Mouse (Mus musculus) liver, embryonic 14.5 days (tissue): ENCODE measurements around the gene Myh14. TPM values are rescaled to one million over a fixed set of nuclear protein-coding genes. Genes with fewer than 3 reads are reported as not detected.

Experiments used
- ATAC-seq: fragments of 200-750 bp; cut with Nextera tagmentation; 2 replicates; pipeline ENCODE4 v1.8.0; 2017; ENCODE audit warnings: moderate number of reproducible peaks, mild to moderate bottlenecking, moderate library complexity; ENCODE audit not compliant: insufficient read depth
- DNase-seq, 3 experiments: peaks; one replicate each; pipeline ENCODE4 v3.0.0-alpha.2; 2012 to 2013; ENCODE audit warnings: low read depth in 3 of 3, low spot score in 3 of 3
- H3K27ac ChIP-seq: fragments of 300-500 bp; sonication (generic); 2 replicates; pipeline ENCODE4 v1.5.1; 2014; ENCODE audit warnings: moderate library complexity, mild to moderate bottlenecking, control low read depth, inconsistent platforms
- H3K27me3 ChIP-seq: fragments of 300-500 bp; sonication (generic); 2 replicates; pipeline ENCODE4 v1.6.1; 2014; ENCODE audit warnings: mild to moderate bottlenecking, low read length, moderate library complexity; ENCODE audit not compliant: control insufficient read depth, insufficient read depth
- H3K36me3 ChIP-seq: fragments of 300-500 bp; sonication (generic); replicated peaks from 2 replicates; pipeline ENCODE4 v1.6.1; 2014; ENCODE audit warnings: low read depth; ENCODE audit not compliant: control insufficient read depth, insufficient read depth
- H3K4me1 ChIP-seq, 2 experiments: fragments of 200-500 bp in 1 of 2; fragments of 300-500 bp in 1 of 2; sonication (generic) in 1 of 2; replicated peaks; 2 replicates each; pipeline ENCODE4 v1.6.1; 2012 to 2014; ENCODE audit warnings: antibody characterized with exemption in 1 of 2, inconsistent platforms in 1 of 2, low read length in 1 of 2; ENCODE audit not compliant: control insufficient read depth in 2 of 2, insufficient read depth in 2 of 2
- H3K4me2 ChIP-seq: fragments of 300-500 bp; sonication (generic); 2 replicates; pipeline ENCODE4 v1.6.1; 2014; ENCODE audit warnings: low read depth, mild to moderate bottlenecking, control low read depth, moderate library complexity
- H3K4me3 ChIP-seq, 2 experiments: fragments of 200-500 bp in 1 of 2; fragments of 300-500 bp in 1 of 2; sonication (generic) in 1 of 2; 2 replicates each; pipeline ENCODE4 v1.5.1; 2012 to 2014; ENCODE audit warnings: low read depth in 2 of 2, low read length in 2 of 2, mild to moderate bottlenecking in 2 of 2, control low read depth in 1 of 2, inconsistent platforms in 1 of 2, moderate library complexity in 1 of 2; ENCODE audit not compliant: insufficient read depth in 1 of 2
- H3K9ac ChIP-seq: fragments of 300-500 bp; sonication (generic); replicated peaks from 2 replicates; pipeline ENCODE4 v1.6.1; 2014; ENCODE audit warnings: mild to moderate bottlenecking, control low read depth, moderate library complexity
- H3K9me3 ChIP-seq: fragments of 300-500 bp; sonication (generic); 2 replicates; pipeline ENCODE4 v1.6.1; 2016; ENCODE audit warnings: low read length, mixed read lengths; ENCODE audit not compliant: control insufficient read depth
- CTCF ChIP-seq: IDR thresholded peaks from 2 replicates; pipeline ENCODE4 v1.5.1; 2016; ENCODE audit warnings: antibody characterized with exemption, low read depth, control low read depth
- EP300 ChIP-seq: IDR thresholded peaks from 2 replicates; pipeline ENCODE4 v1.6.1; 2016; ENCODE audit warnings: antibody characterized with exemption, low read depth
- WGBS: fragments of 180-500 bp; shearing (Covaris S2); extraction: QIAGEN DNeasy Blood & Tissue Kit; methylation state at CpG from one replicate; pipeline ENCODE4 v1.1.7; 2014; ENCODE audit not compliant: insufficient replicate concordance; 5-methylcytosine and 5-hydroxymethylcytosine counted together
- polyA plus RNA-seq, 2 experiments: library from polyadenylated mRNA; depleted of rRNA in 1 of 2; stranded (reverse) in 1 of 2; unstranded in 1 of 2; fragments of >200 nt; fragmentation: Nextera tagmentation in 1 of 2; extraction: Ambion mirVana in 1 of 2; gene quantifications; 2 replicates each; pipeline versions ENCODE4 v1.2.1 to v1.2.3; 2012 to 2014

Myh14 gene
- polyA plus RNA-seq, 2 experiments, result 0.09 to 0.15 TPM

DNA sequence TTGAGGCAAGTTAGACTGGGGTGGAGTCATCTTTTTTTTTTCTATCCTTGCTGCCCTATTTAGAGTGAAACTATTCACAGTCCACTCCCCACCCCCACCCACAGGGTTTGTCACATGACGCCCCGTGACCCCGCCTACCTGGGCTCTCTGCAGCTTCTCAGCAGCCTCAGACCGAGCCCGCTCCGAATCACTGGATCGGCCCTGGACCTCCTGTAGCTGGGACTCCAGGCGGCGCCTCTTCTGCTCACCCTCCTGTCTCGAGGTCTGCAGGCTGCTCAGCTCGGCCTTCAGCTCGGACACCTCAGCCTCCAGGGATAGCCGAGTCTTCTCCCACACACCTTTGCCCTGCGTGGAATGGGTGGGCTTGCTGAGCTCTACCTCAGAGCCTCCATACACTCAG lies 45.8 kb downstream of the Myh14 start:
- Histone ChIP-seq H3K4me3 (no peak overlapping the region), H3K9ac (no peak overlapping the region), H3K4me2 (no peak overlapping the region), H3K9me3 (no peaks in the 10 kb centered on the region), H3K27ac (no peak overlapping the region), H3K36me3 (no peaks in the 10 kb centered on the region), H3K4me1 (no peaks in the 10 kb centered on the region), H3K27me3 (no peaks in the 10 kb centered on the region)
- DNase-seq (no peak), ATAC-seq (no peak)
- TF ChIP-seq EP300 (no peak), CTCF (no peak)
- 39% methylated on average over 14 of the region's 14 CpGs for WGBS

DNA sequence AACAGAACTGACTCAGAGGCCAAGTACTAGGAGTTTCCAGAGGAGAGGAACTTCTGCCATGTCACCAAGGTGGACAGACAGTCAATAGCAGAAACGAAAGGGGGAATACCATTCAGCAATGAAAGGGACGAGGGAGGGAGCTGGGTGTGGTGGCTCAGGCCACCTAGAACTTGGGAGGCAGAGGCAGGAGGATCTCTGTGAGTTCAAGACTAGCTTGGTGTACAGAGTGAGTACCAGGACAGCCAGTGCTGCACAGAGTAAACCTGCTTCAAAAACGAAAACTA lies 46.2 kb downstream of the Myh14 start:
- 43% methylated on average over 3 of the region's 3 CpGs for WGBS
- no peak overlapping the region for H3K27ac ChIP-seq
- no peak for ATAC-seq

DNA sequence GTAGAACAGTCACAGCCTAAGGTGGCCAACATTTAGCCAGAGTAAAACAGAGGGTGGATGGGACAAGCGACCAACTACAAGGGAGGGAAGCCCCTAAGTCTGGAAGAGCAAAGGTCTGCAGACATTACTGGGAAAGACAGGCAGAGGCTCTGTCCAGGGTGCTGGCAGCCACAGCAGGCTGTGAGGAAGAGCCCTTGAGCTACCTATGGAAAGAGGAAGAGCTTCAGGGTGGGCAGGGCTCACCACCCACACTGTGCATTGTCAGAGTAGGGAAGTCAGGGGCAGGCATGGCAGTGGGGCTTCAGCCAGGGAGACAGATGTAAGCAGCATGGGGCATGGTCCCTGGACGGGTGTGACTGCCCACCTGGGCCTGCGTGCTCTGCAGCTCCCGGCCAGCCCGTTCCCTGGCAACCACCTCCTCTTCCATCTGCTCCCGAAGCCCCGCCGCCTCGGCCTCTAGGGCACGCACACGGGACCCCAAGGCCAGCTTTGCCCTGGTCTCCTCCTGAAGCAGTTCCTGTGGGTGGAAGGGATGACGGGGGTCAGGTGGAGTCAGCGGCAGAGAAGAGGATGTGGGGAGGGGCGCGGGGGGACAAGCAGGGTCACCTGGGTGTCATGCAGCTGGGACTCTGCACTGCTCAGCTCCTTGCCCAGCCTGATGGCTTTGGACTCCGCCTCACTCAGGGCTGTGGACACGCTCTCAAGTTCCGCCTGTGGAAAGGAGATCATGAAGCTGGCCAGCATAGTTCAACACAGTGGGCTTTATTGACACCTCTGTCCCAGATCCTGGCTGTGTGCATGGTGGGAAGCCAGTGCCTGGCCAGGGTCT lies 46.7 kb downstream of the Myh14 start:
- Histone ChIP-seq H3K36me3 (no peaks in the 10 kb centered on the region), H3K4me3 (no peak overlapping the region), H3K9ac (no peak overlapping the region), H3K27me3 (no peaks in the 10 kb centered on the region), H3K9me3 (no peaks in the 10 kb centered on the region), H3K4me1 (no peaks in the 10 kb centered on the region), H3K27ac (no peak overlapping the region), H3K4me2 (no peak overlapping the region)
- no peak for TF ChIP-seq CTCF
- TF ChIP-seq EP300, result no peak
- no peak for ATAC-seq
- DNase-seq, result no peak
- WGBS, result 37% methylated on average over 18 of the region's 18 CpGs

More for the DNA sequence above, 46.2 kb downstream of the Myh14 start:
- Histone ChIP-seq H3K4me1 (no peaks in the 10 kb centered on the region), H3K4me3 (no peak overlapping the region), H3K27me3 (no peaks in the 10 kb centered on the region), H3K9me3 (no peaks in the 10 kb centered on the region), H3K9ac (no peak overlapping the region), H3K4me2 (no peak overlapping the region), H3K36me3 (no peaks in the 10 kb centered on the region)
- no peak for DNase-seq
- TF ChIP-seq CTCF (no peak), EP300 (no peak)

DNA sequence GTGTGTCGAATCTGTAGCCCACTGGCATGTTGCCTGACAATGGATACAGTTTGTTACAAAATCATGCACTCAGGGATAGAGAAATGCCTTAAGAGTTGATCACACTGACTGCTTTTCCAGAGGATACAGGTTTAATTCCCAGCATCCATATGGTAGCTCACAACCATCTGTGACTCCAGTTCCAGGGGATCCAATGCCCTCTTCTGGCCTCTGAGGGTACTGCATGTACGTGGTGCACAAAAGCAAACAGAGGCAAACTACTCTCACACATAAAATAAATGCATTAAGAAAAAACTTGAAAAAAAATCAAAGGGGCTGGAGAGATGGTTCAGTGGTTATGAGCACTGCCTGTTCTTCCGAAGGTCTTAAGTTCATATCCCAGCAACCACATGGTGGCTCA lies 53.6 kb downstream of the Myh14 start:
- Histone ChIP-seq H3K4me2 (no peak overlapping the region), H3K9me3 (no peaks in the 10 kb centered on the region), H3K9ac (no peak overlapping the region), H3K27ac (no peak overlapping the region), H3K4me1 (no peaks in the 10 kb centered on the region), H3K27me3 (peaks cover 2% of the 10 kb centered on the region; the same call in 1 of the 2 replicates), H3K36me3 (no peaks in the 10 kb centered on the region), H3K4me3 (no peak overlapping the region)
- no peak for DNase-seq
- TF ChIP-seq CTCF (peak; percentile 59), EP300 (no peak)
- ATAC-seq, result no peak
- 41% methylated on average over 3 of the region's 3 CpGs for WGBS

DNA sequence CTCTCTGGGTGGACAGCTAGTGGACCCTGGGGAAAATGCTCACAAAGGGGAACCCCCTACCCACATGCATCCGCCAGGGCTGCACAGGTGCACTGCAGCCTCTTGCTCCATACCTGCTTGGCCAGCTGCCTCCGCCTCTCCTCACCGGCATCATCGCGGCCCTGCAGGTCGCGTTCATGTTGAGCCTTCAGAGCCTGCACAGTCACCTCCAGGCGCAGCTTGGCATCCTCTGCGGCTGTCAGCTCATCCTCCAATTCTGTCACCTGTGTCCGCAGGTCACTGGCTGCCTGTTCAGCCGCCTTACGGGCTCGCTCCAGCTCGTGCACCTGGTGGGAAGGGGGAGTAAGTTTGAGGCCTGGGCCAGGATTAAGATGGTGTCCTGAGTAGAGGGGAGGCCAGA lies 54.7 kb downstream of the Myh14 start:
- no peak overlapping the region for H3K9ac ChIP-seq
- no peak overlapping the region for H3K27ac ChIP-seq
- H3K36me3 ChIP-seq, result no peaks in the 10 kb centered on the region
- no peak overlapping the region for H3K4me3 ChIP-seq
- peaks cover 2% of the 10 kb centered on the region; the same call in 1 of the 2 replicates for H3K27me3 ChIP-seq
- H3K4me1 ChIP-seq, result no peaks in the 10 kb centered on the region
- WGBS, result 67% methylated on average over 14 of the region's 14 CpGs
- no peak overlapping the region for H3K4me2 ChIP-seq
- DNase-seq (no peak), ATAC-seq (no peak)
- TF ChIP-seq CTCF (no peak), EP300 (no peak)
- H3K9me3 ChIP-seq, result no peaks in the 10 kb centered on the region
